Mouse (Mus musculus): ENCODE results near the gene D130052B06Rik. TPM values are rescaled to one million over a fixed set of nuclear protein-coding genes. Genes with fewer than 3 reads are reported as not detected.

Gene D130052B06Rik
- total RNA-seq, 1 experiment from 2014 or later, result not detected

- no peak for ATAC-seq (replicated peaks; ENCODE audit: insufficient number of reproducible peaks, low FRiP score, low TSS enrichment, poor library complexity, severe bottlenecking)
These were observed 56.9 kb downstream of the D130052B06Rik start for GRCm38 (mm10) chr11:33655861-33656593.

- no peak for ATAC-seq (replicated peaks; ENCODE audit: insufficient number of reproducible peaks, low FRiP score, low TSS enrichment, poor library complexity, severe bottlenecking)
These were observed 61.2 kb downstream of the D130052B06Rik start for GRCm38 (mm10) chr11:33660016-33660913.

- no peak for ATAC-seq (replicated peaks; ENCODE audit: insufficient number of reproducible peaks, low FRiP score, low TSS enrichment, poor library complexity, severe bottlenecking)
These were observed 64.5 kb downstream of the D130052B06Rik start for GRCm38 (mm10) chr11:33663599-33663998.

- no peak for ATAC-seq (replicated peaks; ENCODE audit: insufficient number of reproducible peaks, low FRiP score, low TSS enrichment, poor library complexity, severe bottlenecking)
These were observed 69.3 kb downstream of the D130052B06Rik start for GRCm38 (mm10) chr11:33668376-33668775.

GRCm38 (mm10) chr11:33670105-33670965 is 71.2 kb downstream of the D130052B06Rik start:
- ATAC-seq (replicated peaks; ENCODE audit: insufficient number of reproducible peaks, low FRiP score, low TSS enrichment, poor library complexity, severe bottlenecking), result no peak

Other genes with a start within 250 kb of the D130052B06Rik start
- gene Ranbp17, start 85.6 kb upstream of the D130052B06Rik start, total RNA-seq (2017), result 0.39 TPM in 1 of 3 replicates, not detected in the others
- not detected in 3 replicates for gene Gabrp, start 20.3 kb upstream of the D130052B06Rik start, total RNA-seq (2017)

Measured in monocyte, adult 5-6 weeks (primary cell).